Mouse (Mus musculus) MEL (cell line): ENCODE measurements around the gene Hmgb1. TPM values are rescaled to one million over a fixed set of nuclear protein-coding genes. Genes with fewer than 3 reads are reported as not detected.

Experiments used
- DNase-seq: peaks from one replicate; pipeline ENCODE4 v3.0.0; 2011; ENCODE audit warnings: low read depth, low spot score
- H3K27ac ChIP-seq: 2 replicates; pipeline ENCODE4 v1.5.1; 2012; ENCODE audit warnings: low read depth, mild to moderate bottlenecking, control low read depth, low read length, moderate library complexity; ENCODE audit not compliant: control insufficient read depth
- H3K27me3 ChIP-seq, 2 experiments: fragments of 150-350 bp in 1 of 2; sonication (generic) in 1 of 2; 2 replicates each; pipeline ENCODE4 v1.6.1; 2012; ENCODE audit warnings: low read length in 2 of 2, mild to moderate bottlenecking in 2 of 2, improper control_type of control experiment in 1 of 2, moderate library complexity in 1 of 2; ENCODE audit not compliant: insufficient read depth in 2 of 2, control insufficient read depth in 1 of 2
- H3K36me3 ChIP-seq, 2 experiments: 2 replicates each; pipeline ENCODE4 v1.6.1; 2012 to 2014; ENCODE audit warnings: low read length in 2 of 2, improper control_type of control experiment in 1 of 2, inconsistent platforms in 1 of 2, mild to moderate bottlenecking in 1 of 2; ENCODE audit not compliant: insufficient read depth in 2 of 2, control insufficient read depth in 1 of 2
- H3K4me1 ChIP-seq, 2 experiments: fragments of 150-350 bp in 1 of 2; sonication (generic) in 1 of 2; 2 replicates each; pipeline ENCODE4 v1.6.1; 2012; ENCODE audit warnings: low read length in 2 of 2, improper control_type of control experiment in 1 of 2, mild to moderate bottlenecking in 1 of 2; ENCODE audit not compliant: insufficient read depth in 2 of 2, control insufficient read depth in 1 of 2
- H3K4me3 ChIP-seq, 2 experiments: fragments of 150-350 bp in 1 of 2; sonication (generic) in 1 of 2; 2 replicates each; pipeline ENCODE4 v1.5.1; 2012; ENCODE audit warnings: low read depth in 2 of 2, low read length in 2 of 2, mild to moderate bottlenecking in 2 of 2, moderate library complexity in 2 of 2, control low read depth in 1 of 2, improper control_type of control experiment in 1 of 2; ENCODE audit not compliant: control insufficient read depth in 1 of 2, insufficient read depth in 1 of 2
- H3K79me2 ChIP-seq: 2 replicates; pipeline ENCODE4 v1.6.1; 2012; ENCODE audit warnings: mild to moderate bottlenecking, low read length, moderate library complexity; ENCODE audit not compliant: control insufficient read depth, poor library complexity, insufficient read depth
- H3K9ac ChIP-seq: 2 replicates; pipeline ENCODE4 v1.6.1; 2012; ENCODE audit warnings: low read depth, mild to moderate bottlenecking, control low read depth, low read length, moderate library complexity; ENCODE audit not compliant: control insufficient read depth, poor library complexity, severe bottlenecking
- H3K9me3 ChIP-seq: fragments of 150-350 bp; sonication (generic); replicated peaks from 2 replicates; pipeline ENCODE4 v1.6.1; 2012; ENCODE audit warnings: mild to moderate bottlenecking, low read length, improper control_type of control experiment, moderate library complexity; ENCODE audit not compliant: insufficient read depth
- BHLHE40 ChIP-seq: IDR thresholded peaks from 2 replicates; pipeline ENCODE4 v1.6.1; 2012; ENCODE audit warnings: low read depth, mild to moderate bottlenecking, inconsistent platforms, low read length, improper control_type of control experiment, borderline replicate concordance
- CHD1 ChIP-seq: IDR thresholded peaks from 2 replicates; pipeline ENCODE4 v1.6.1; 2012; ENCODE audit warnings: low read depth, mild to moderate bottlenecking, inconsistent platforms, low read length, improper control_type of control experiment
- CHD2 ChIP-seq: IDR thresholded peaks from 2 replicates; pipeline ENCODE4 v1.6.1; 2011; ENCODE audit warnings: low read length, improper control_type of control experiment
- ELF1 ChIP-seq: IDR thresholded peaks from 2 replicates; pipeline ENCODE4 v1.6.1; 2014; ENCODE audit warnings: low read depth, mild to moderate bottlenecking, inconsistent platforms, low read length, improper control_type of control experiment, moderate library complexity
- EP300 ChIP-seq, 2 experiments: IDR thresholded peaks; 2 replicates each; pipeline ENCODE4 v1.6.1; 2011; ENCODE audit warnings: improper control_type of control experiment in 2 of 2, low read length in 2 of 2, low read depth in 1 of 2, mild to moderate bottlenecking in 1 of 2
- GATA1 ChIP-seq: IDR thresholded peaks from 2 replicates; pipeline ENCODE4 v1.6.1; 2011; ENCODE audit warnings: low read depth, low read length, improper control_type of control experiment
- JUND ChIP-seq: IDR thresholded peaks from 2 replicates; pipeline ENCODE4 v1.6.1; 2011; ENCODE audit warnings: low read depth, mild to moderate bottlenecking, improper control_type of control experiment, low read length
- KAT2A ChIP-seq: conservative IDR thresholded peaks from 2 replicates; pipeline ENCODE4 v1.6.1; 2012; ENCODE audit warnings: low read depth, low read length, improper control_type of control experiment, inconsistent platforms
- MAFK ChIP-seq: IDR thresholded peaks from 2 replicates; pipeline ENCODE4 v1.6.1; 2011; ENCODE audit warnings: low read depth, mild to moderate bottlenecking, low read length, improper control_type of control experiment, borderline replicate concordance
- MAX ChIP-seq: IDR thresholded peaks from 2 replicates; pipeline ENCODE4 v1.6.1; 2011; ENCODE audit warnings: low read length, improper control_type of control experiment
- MXI1 ChIP-seq: IDR thresholded peaks from 2 replicates; pipeline ENCODE4 v1.6.1; 2011; ENCODE audit warnings: mild to moderate bottlenecking, low read depth, low read length, improper control_type of control experiment
- MYC ChIP-seq: IDR thresholded peaks from 2 replicates; pipeline ENCODE4 v1.6.1; 2011; ENCODE audit warnings: low read depth, mild to moderate bottlenecking, low read length, improper control_type of control experiment, moderate library complexity
- NELFE ChIP-seq: IDR thresholded peaks from 2 replicates; pipeline ENCODE4 v1.6.1; 2011; ENCODE audit warnings: low read depth, low read length, improper control_type of control experiment
- POLR2A ChIP-seq, 2 experiments: IDR thresholded peaks; 2 replicates each; pipeline ENCODE4 v1.6.1; 2011 to 2012; ENCODE audit warnings: low read length in 2 of 2, mild to moderate bottlenecking in 2 of 2, control low read depth in 1 of 2, improper control_type of control experiment in 1 of 2, low read depth in 1 of 2, moderate library complexity in 1 of 2; ENCODE audit not compliant: control insufficient read depth in 1 of 2, insufficient read depth in 1 of 2, poor library complexity in 1 of 2
- POLR2AphosphoS5 ChIP-seq: IDR thresholded peaks from 2 replicates; pipeline ENCODE4 v1.6.1; 2012; ENCODE audit warnings: low read depth, borderline replicate concordance, mild to moderate bottlenecking, inconsistent platforms, low read length, moderate library complexity, mixed read lengths
- RAD21 ChIP-seq: IDR thresholded peaks from 2 replicates; pipeline ENCODE4 v1.6.1; 2011; ENCODE audit warnings: mild to moderate bottlenecking, low read depth, low read length, improper control_type of control experiment
- RCOR1 ChIP-seq: IDR thresholded peaks from 2 replicates; pipeline ENCODE4 v1.6.1; 2012; ENCODE audit warnings: low read depth, mild to moderate bottlenecking, inconsistent platforms, low read length, improper control_type of control experiment
- TCF12 ChIP-seq: IDR thresholded peaks from 2 replicates; pipeline ENCODE4 v1.6.1; 2014; ENCODE audit warnings: low read depth, mild to moderate bottlenecking, inconsistent platforms, low read length, improper control_type of control experiment, moderate library complexity
- UBTF ChIP-seq: IDR thresholded peaks from 2 replicates; pipeline ENCODE4 v1.6.1; 2012; ENCODE audit warnings: low read depth, mild to moderate bottlenecking, inconsistent platforms, low read length, improper control_type of control experiment, moderate library complexity, borderline replicate concordance; ENCODE audit not compliant: insufficient read depth
- USF1 ChIP-seq: IDR thresholded peaks from 2 replicates; pipeline ENCODE4 v1.6.1; 2014; ENCODE audit warnings: low read depth, mild to moderate bottlenecking, inconsistent platforms, low read length, improper control_type of control experiment, moderate library complexity
- ZC3H11A ChIP-seq: IDR thresholded peaks from 2 replicates; pipeline ENCODE4 v1.6.1; 2012; ENCODE audit warnings: low read depth, mild to moderate bottlenecking, inconsistent platforms, low read length, improper control_type of control experiment
- ZKSCAN1 ChIP-seq: IDR thresholded peaks from 2 replicates; pipeline ENCODE4 v1.6.1; 2012; ENCODE audit warnings: low read depth, mild to moderate bottlenecking, inconsistent platforms, low read length, improper control_type of control experiment, moderate library complexity
- polyA plus RNA-seq, 2 experiments: library from polyadenylated mRNA; stranded (reverse) in 1 of 2; unstranded in 1 of 2; fragments of >175 nt in 1 of 2; fragments of >200 nt in 1 of 2; gene quantifications; 2 replicates each; pipeline versions ENCODE4 v1.2.1 to v1.2.4; 2012; ENCODE audit warnings: low replicate concordance in 2 of 2, low read depth in 1 of 2; ENCODE audit not compliant: insufficient read length in 2 of 2, insufficient read depth in 1 of 2, missing spikeins in 1 of 2
- total RNA-seq: library from RNA; depleted of rRNA; stranded (reverse); fragments of 300-350 nt; gene quantifications from 2 replicates; pipeline ENCODE4 v1.2.3, GENCODE M21; 2012

Gene Hmgb1
- total and polyA plus RNA-seq, 3 experiments = 600 to 678 TPM; not detected in 1

DNA sequence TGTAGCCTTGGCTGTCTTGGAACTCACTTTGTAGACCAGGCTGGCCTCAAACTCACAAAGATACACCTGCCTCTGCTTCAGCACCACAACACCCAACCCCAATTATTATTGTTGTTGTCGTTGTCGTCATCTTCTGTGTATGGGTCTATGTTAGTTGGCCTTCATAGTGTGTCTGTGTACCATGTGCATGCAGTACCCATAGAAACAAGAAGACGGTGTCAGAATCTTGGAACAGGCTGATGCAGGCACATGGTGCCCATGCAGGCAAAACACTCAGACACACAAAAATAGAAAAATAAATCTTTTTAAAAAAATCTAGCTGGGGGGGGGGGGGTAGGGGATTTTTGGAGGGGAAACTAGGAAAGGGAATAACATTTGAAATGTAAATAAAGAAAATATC, 167.1 kb downstream of the Hmgb1 start:
- Histone ChIP-seq H3K9me3 (no peaks in the 10 kb centered on the region), H3K27ac (no peak overlapping the region), H3K36me3 (peaks cover 0 to 14% of the 10 kb centered on the region in 2 experiments; a peak in 2 of 4 replicates), H3K9ac (no peak overlapping the region), H3K27me3 (no peaks in the 10 kb centered on the region)
- DNase-seq = no peak
- TF ChIP-seq MAFK (no peak), RCOR1 (no peak), EP300 (IDR thresholded peaks at IDR 0.05; ENCODE audit: low read depth in 1 of 2, low read length in 2 of 2) (no peak), MXI1 (no peak), KAT2A (no peak), MAX (no peak), ELF1 (no peak), NELFE (no peak), CHD2 (no peak), ZKSCAN1 (no peak), MYC (no peak), RAD21 (no peak)
- TF ChIP-seq, all 39 proteins: peak for 0
- Histone ChIP-seq H3K4me3 (no peak overlapping the region), H3K79me2 (no peaks in the 10 kb centered on the region), H3K4me1 (peaks cover 11 to 14% of the 10 kb centered on the region in 2 experiments)

- TF ChIP-seq UBTF (no peak), POLR2AphosphoS5 (no peak), USF1 (no peak), TCF12 (peak; percentile 40; the same call in 1 of the 2 replicates), MXI1 (no peak), MAFK (no peak), ELF1 (no peak), BHLHE40 (no peak), JUND (no peak), EP300 (IDR thresholded peaks at IDR 0.05; ENCODE audit: low read depth in 1 of 2, low read length in 2 of 2) (peak in 1 of 2 experiments; percentile 3; a peak in 1 of 4 replicates), GATA1 (0 out of 2 replicates have a peak, but pooled peaks have one; percentile 22), ZC3H11A (no peak), POLR2A (IDR thresholded peaks at IDR 0.05; ENCODE audit: control insufficient read depth in 1 of 2, insufficient read depth in 1 of 2, low read depth in 1 of 2, low read length in 2 of 2, poor library complexity in 1 of 2) (no peak), RAD21 (no peak), CHD1 (0 out of 2 replicates have a peak, but pooled peaks have one; percentile 39)
Observed at GRCm38 (mm10) chr5:149016261-149016660, 168.0 kb downstream of the Hmgb1 start.

More at GRCm38 (mm10) chr5:149016261-149016660, 168.0 kb downstream of the Hmgb1 start:
- H3K4me1 ChIP-seq = peaks cover 11 to 14% of the 10 kb centered on the region in 2 experiments
- no peak for DNase-seq
- H3K36me3 ChIP-seq = peaks cover 0 to 14% of the 10 kb centered on the region in 2 experiments; a peak in 2 of 4 replicates
- peak overlapping the region in 1 of 2 experiments; percentile 45; a peak in 3 of 4 replicates for H3K4me3 ChIP-seq
- no peak overlapping the region; the same call in 1 of the 2 replicates for H3K27ac ChIP-seq
- H3K27me3 ChIP-seq = no peaks in the 10 kb centered on the region
- no peaks in the 10 kb centered on the region for H3K79me2 ChIP-seq
- H3K9me3 ChIP-seq = no peaks in the 10 kb centered on the region
- H3K9ac ChIP-seq = no peak overlapping the region
